Mouse (Mus musculus) CH12.LX (cell line): ENCODE data around the gene Spaca6. TPM values are rescaled to one million over a fixed set of nuclear protein-coding genes. Genes with fewer than 3 reads are reported as not detected.

ENCODE experiments used
- DNase-seq: peaks from one replicate; pipeline ENCODE4 v3.0.0-alpha.2; 2013; ENCODE audit errors: extremely low read depth
- H3K27ac ChIP-seq: 2 replicates; pipeline ENCODE4 v1.5.1; 2012; ENCODE audit warnings: low read depth, mild to moderate bottlenecking, control low read depth, moderate library complexity; ENCODE audit not compliant: insufficient read depth
- H3K27me3 ChIP-seq: replicated peaks from 2 replicates; pipeline ENCODE3; 2012; ENCODE audit warnings: inconsistent platforms
- H3K36me3 ChIP-seq, 2 experiments: replicated peaks in 1 of 2; 2 replicates each; pipeline versions ENCODE3 to v1.6.1; 2012; ENCODE audit warnings: inconsistent platforms in 1 of 2, low read length in 1 of 2, mild to moderate bottlenecking in 1 of 2, mixed read lengths in 1 of 2, moderate library complexity in 1 of 2; ENCODE audit not compliant: control insufficient read depth in 1 of 2, insufficient read depth in 1 of 2
- H3K4me1 ChIP-seq, 2 experiments: 2 replicates each; pipeline ENCODE4 v1.6.1; 2012; ENCODE audit warnings: inconsistent platforms in 1 of 2, moderate library complexity in 1 of 2; ENCODE audit not compliant: insufficient read depth in 2 of 2, control insufficient read depth in 1 of 2
- H3K4me2 ChIP-seq: 2 replicates; pipeline ENCODE4 v1.6.1; 2012; ENCODE audit warnings: low read depth, mild to moderate bottlenecking, control low read depth; ENCODE audit not compliant: poor library complexity, insufficient read depth, severe bottlenecking
- H3K4me3 ChIP-seq, 3 experiments: fragments of 150-350 bp in 1 of 3; sonication (generic) in 1 of 3; replicated peaks in 1 of 3; 2 replicates each; pipeline versions ENCODE3 to v1.5.1; 2011 to 2012; ENCODE audit warnings: low read depth in 2 of 3, low read length in 2 of 3, mild to moderate bottlenecking in 2 of 3, moderate library complexity in 2 of 3, control low read depth in 1 of 3, improper control_type of control experiment in 1 of 3, inconsistent platforms in 1 of 3, mixed read lengths in 1 of 3; ENCODE audit not compliant: poor library complexity in 1 of 3
- H3K79me2 ChIP-seq: replicated peaks from 2 replicates; pipeline ENCODE4 v1.6.1; 2012; ENCODE audit warnings: mild to moderate bottlenecking, moderate library complexity; ENCODE audit not compliant: control insufficient read depth, poor library complexity, insufficient read depth, severe bottlenecking; ENCODE audit errors: extremely low read depth
- H3K9ac ChIP-seq: 2 replicates; pipeline ENCODE4 v1.6.1; 2012; ENCODE audit warnings: low read depth, mild to moderate bottlenecking, control low read depth, moderate library complexity; ENCODE audit not compliant: insufficient read depth
- H3K9me3 ChIP-seq: replicated peaks from 2 replicates; pipeline ENCODE3; 2012; ENCODE audit warnings: low read length, inconsistent platforms, mixed read lengths
- BHLHE40 ChIP-seq: IDR thresholded peaks from 2 replicates; pipeline ENCODE4 v1.6.1; 2011; ENCODE audit warnings: mild to moderate bottlenecking, low read depth, low read length, improper control_type of control experiment
- CHD1 ChIP-seq: IDR thresholded peaks from 2 replicates; pipeline ENCODE4 v1.6.1; 2012; ENCODE audit warnings: low read depth, low read length, improper control_type of control experiment, inconsistent platforms
- CHD2 ChIP-seq: IDR thresholded peaks from 2 replicates; pipeline ENCODE4 v1.6.1; 2011; ENCODE audit warnings: low read length, improper control_type of control experiment
- CTCF ChIP-seq, 2 experiments: IDR thresholded peaks in 1 of 2; conservative IDR thresholded peaks in 1 of 2; 2 replicates each; pipeline ENCODE4 v1.5.1; 2011 to 2012; ENCODE audit warnings: low read depth in 2 of 2, low read length in 2 of 2, improper control_type of control experiment in 1 of 2, inconsistent platforms in 1 of 2, mild to moderate bottlenecking in 1 of 2, moderate library complexity in 1 of 2
- ELF1 ChIP-seq: IDR thresholded peaks from 2 replicates; pipeline ENCODE4 v1.6.1; 2014; ENCODE audit warnings: low read depth, mild to moderate bottlenecking, inconsistent platforms, low read length, improper control_type of control experiment
- EP300 ChIP-seq: IDR thresholded peaks from 2 replicates; pipeline ENCODE4 v1.6.1; 2011; ENCODE audit warnings: low read length, improper control_type of control experiment
- HCFC1 ChIP-seq: IDR thresholded peaks from 2 replicates; pipeline ENCODE4 v1.6.1; 2012; ENCODE audit warnings: low read depth, mild to moderate bottlenecking, inconsistent platforms, low read length, improper control_type of control experiment
- IRF4 ChIP-seq: IDR thresholded peaks from 2 replicates; pipeline ENCODE4 v1.6.1; 2014; ENCODE audit warnings: low read depth, mild to moderate bottlenecking, inconsistent platforms, low read length, improper control_type of control experiment
- JUN ChIP-seq: IDR thresholded peaks from 2 replicates; pipeline ENCODE4 v1.6.1; 2011; ENCODE audit warnings: low read depth, mild to moderate bottlenecking, low read length, improper control_type of control experiment, moderate library complexity; ENCODE audit not compliant: insufficient read depth
- MAX ChIP-seq: IDR thresholded peaks from 2 replicates; pipeline ENCODE4 v1.6.1; 2011; ENCODE audit warnings: low read length, improper control_type of control experiment
- MAZ ChIP-seq: IDR thresholded peaks from 2 replicates; pipeline ENCODE4 v1.6.1; 2012; ENCODE audit warnings: low read depth, mild to moderate bottlenecking, inconsistent platforms, low read length, improper control_type of control experiment, moderate library complexity
- MXI1 ChIP-seq: IDR thresholded peaks from 2 replicates; pipeline ENCODE4 v1.6.1; 2011; ENCODE audit warnings: mild to moderate bottlenecking, low read depth, low read length, improper control_type of control experiment
- MYC ChIP-seq: IDR thresholded peaks from 2 replicates; pipeline ENCODE4 v1.6.1; 2011; ENCODE audit warnings: low read depth, mild to moderate bottlenecking, improper control_type of control experiment, low read length
- NELFE ChIP-seq: IDR thresholded peaks from 2 replicates; pipeline ENCODE4 v1.6.1; 2011; ENCODE audit warnings: low read depth, low read length, improper control_type of control experiment
- NRF1 ChIP-seq: IDR thresholded peaks from 2 replicates; pipeline ENCODE4 v1.6.1; 2014; ENCODE audit warnings: low read depth, mild to moderate bottlenecking, inconsistent platforms, low read length, improper control_type of control experiment, moderate library complexity
- PAX5 ChIP-seq: IDR thresholded peaks from 2 replicates; pipeline ENCODE4 v1.6.1; 2012; ENCODE audit warnings: low read length, inconsistent platforms, mixed read lengths
- POLR2A ChIP-seq: IDR thresholded peaks from 2 replicates; pipeline ENCODE4 v1.6.1; 2011; ENCODE audit warnings: low read depth, mild to moderate bottlenecking, improper control_type of control experiment, low read length
- POLR2AphosphoS2 ChIP-seq: IDR thresholded peaks from 2 replicates; pipeline ENCODE4 v1.6.1; 2011; ENCODE audit warnings: low read depth, low read length, improper control_type of control experiment
- RAD21 ChIP-seq: IDR thresholded peaks from 2 replicates; pipeline ENCODE4 v1.6.1; 2011; ENCODE audit warnings: low read depth, mild to moderate bottlenecking, low read length, improper control_type of control experiment, moderate library complexity
- SMC3 ChIP-seq: IDR thresholded peaks from 2 replicates; pipeline ENCODE4 v1.6.1; 2011; ENCODE audit warnings: low read depth, low read length, improper control_type of control experiment
- TBP ChIP-seq: conservative IDR thresholded peaks from 2 replicates; pipeline ENCODE4 v1.6.1; 2011; ENCODE audit warnings: low read depth, low read length, improper control_type of control experiment
- TCF12 ChIP-seq: IDR thresholded peaks from 2 replicates; pipeline ENCODE4 v1.6.1; 2014; ENCODE audit warnings: low read depth, mild to moderate bottlenecking, inconsistent platforms, low read length, improper control_type of control experiment
- UBTF ChIP-seq: IDR thresholded peaks from 2 replicates; pipeline ENCODE4 v1.6.1; 2012; ENCODE audit warnings: low read depth, mild to moderate bottlenecking, inconsistent platforms, low read length, improper control_type of control experiment, moderate library complexity
- ZC3H11A ChIP-seq: IDR thresholded peaks from 2 replicates; pipeline ENCODE4 v1.6.1; 2012; ENCODE audit warnings: low read depth, mild to moderate bottlenecking, inconsistent platforms, low read length, improper control_type of control experiment
- ZKSCAN1 ChIP-seq: IDR thresholded peaks from 2 replicates; pipeline ENCODE4 v1.6.1; 2012; ENCODE audit warnings: low read depth, inconsistent platforms, low read length, improper control_type of control experiment, borderline replicate concordance
- ZNF384 ChIP-seq: IDR thresholded peaks from 2 replicates; pipeline ENCODE4 v1.6.1; 2012; ENCODE audit warnings: low read depth, low read length, improper control_type of control experiment, inconsistent platforms
- dilution Hi-C: fragments of 300-500 bp; cut with MboI; formaldehyde crosslinking; loops from 2 replicates; pipeline ENCODE4 v1.14.3; 2020; ENCODE audit warnings: low sequenced_read_pairs; ENCODE audit not compliant: extremely low pct_unique_long_range_greater_than_20kb, extremely low pct_ligation_motif_present
- in situ Hi-C: fragments of 300-500 bp; cut with MboI; formaldehyde crosslinking; loops from 3 replicates; pipeline ENCODE4 v1.14.3; 2019; ENCODE audit warnings: low sequenced_read_pairs, low pct_ligation_motif_present, low pct_unique_long_range_greater_than_20kb, mixed read lengths
- polyA plus RNA-seq: library from polyadenylated mRNA; unstranded; fragments of >175 nt; gene quantifications from 2 replicates; pipeline ENCODE4 v1.2.1, GENCODE M21; 2012; ENCODE audit warnings: low read depth; ENCODE audit not compliant: insufficient read length
- total RNA-seq, 2 experiments: library from RNA; depleted of rRNA; stranded (reverse); fragments of 300-350 nt in 1 of 2; fragments of >200 nt in 1 of 2; gene quantifications; 2 replicates each; pipeline ENCODE4 v1.2.3; 2012 to 2014

The Spaca6 gene
- total and polyA plus RNA-seq, 3 experiments = 0.67 TPM; not detected in 2

DNA sequence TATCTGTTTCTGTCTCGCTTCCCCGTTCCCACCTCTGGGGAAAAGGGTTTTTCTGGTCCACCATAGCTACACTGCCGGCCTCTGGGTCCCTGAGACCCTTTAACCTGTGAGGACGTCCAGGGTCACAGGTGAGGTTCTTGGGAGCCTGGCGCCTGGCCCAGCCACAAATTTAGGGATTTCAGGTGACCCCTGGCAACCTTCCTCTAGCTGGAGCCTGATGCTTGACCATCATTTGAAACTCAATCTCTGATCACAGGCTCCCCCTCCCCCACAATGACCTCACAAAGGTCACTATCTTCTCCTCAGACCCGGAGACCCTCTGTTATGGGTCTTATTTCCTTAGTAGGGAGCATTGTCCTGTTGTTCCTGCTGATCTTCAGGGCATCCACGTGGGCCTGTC, 3.8 kb downstream of the Spaca6 start:
- Histone ChIP-seq H3K27me3 (peaks cover 1% of the 10 kb centered on the region), H3K4me1 (peaks cover 0 to 9% of the 10 kb centered on the region in 2 experiments; a peak in 2 of 4 replicates), H3K9ac (no peak overlapping the region), H3K9me3 (no peaks in the 10 kb centered on the region), H3K36me3 (no peaks in the 10 kb centered on the region), H3K79me2 (no peaks in the 10 kb centered on the region), H3K4me2 (no peak overlapping the region), H3K27ac (no peak overlapping the region), H3K4me3 (no peak overlapping the region)
- TF ChIP-seq NELFE (no peak), MYC (no peak), NRF1 (no peak), MAX (no peak), SMC3 (no peak), BHLHE40 (no peak), TBP (no peak), MAZ (no peak), TCF12 (no peak), ZKSCAN1 (no peak), MXI1 (no peak), ZC3H11A (no peak), JUN (no peak), CHD1 (no peak), ZNF384 (no peak), IRF4 (no peak), ELF1 (no peak)
- no peak for DNase-seq
- dilution Hi-C loops = no loop called here
- in situ Hi-C loops = no loop called here

DNA sequence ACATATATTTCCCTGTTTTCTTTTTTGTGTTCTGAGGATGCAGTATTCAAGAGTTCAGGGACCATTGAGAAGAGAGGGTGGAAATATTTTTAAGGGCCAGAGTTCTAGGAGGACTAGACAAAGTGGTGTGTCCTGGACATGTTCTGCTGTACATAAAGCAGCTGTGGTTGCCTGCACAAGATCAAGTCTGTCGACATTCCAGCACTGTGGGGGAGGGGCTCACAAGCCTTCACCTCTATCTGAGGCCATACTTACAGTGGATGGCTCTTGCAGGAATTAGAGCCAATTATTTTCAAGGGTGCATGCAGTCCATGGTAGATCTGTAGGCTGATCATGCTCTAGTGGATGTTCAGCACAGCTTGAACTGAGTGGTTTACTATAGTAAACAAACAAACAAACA, 7.9 kb downstream of the Spaca6 start:
- TF ChIP-seq CTCF (conservative IDR thresholded peaks at IDR 0.05 in 1 of 2, IDR thresholded peaks at IDR 0.05 in 1 of 2; ENCODE audit: low read depth in 2 of 2, low read length in 2 of 2) (no peak), RAD21 (no peak), MAX (no peak), ZC3H11A (no peak), EP300 (no peak), IRF4 (no peak), NRF1 (no peak), JUN (no peak), NELFE (no peak), POLR2AphosphoS2 (no peak), POLR2A (no peak), PAX5 (no peak), HCFC1 (no peak), BHLHE40 (no peak), UBTF (no peak), CHD2 (no peak), ZNF384 (no peak)
- Histone ChIP-seq H3K27me3 (peaks cover 1% of the 10 kb centered on the region), H3K9ac (no peak overlapping the region), H3K9me3 (no peaks in the 10 kb centered on the region), H3K4me2 (no peak overlapping the region), H3K4me3 (no peak overlapping the region), H3K27ac (no peak overlapping the region), H3K4me1 (peaks cover 3 to 17% of the 10 kb centered on the region in 2 experiments; a peak in 3 of 4 replicates), H3K36me3 (peaks cover 0 to under 1% of the 10 kb centered on the region in 2 experiments), H3K79me2 (no peaks in the 10 kb centered on the region)
- dilution Hi-C loops = no loop called here
- no peak for DNase-seq
- in situ Hi-C loops = no loop called here
